ENCODE assay signal across 26 mouse cellular contexts in genomic region chr3:117724521-117724920, GRCm38 (mm10).
DNase-seq lines count a peak whose midpoint lies in the region; ATAC-seq and TF ChIP-seq lines count a peak whose summit lies in the region.
"Had no signal": no experiment of that assay in that cellular context is flagged by ENCODE, and none has a peak within 500 bp of the region (broad histone marks: within the 10 kb centered on the region; RNA-seq: fewer than 3 reads in every experiment).

No protein-coding gene starts in this region.

- DNase-seq in embryonic facial prominence, embryonic 14.5 days (ENCODE audit: low spot score) = peak; percentile 6
- DNase-seq in embryonic facial prominence, embryonic 10.5 days (ENCODE audit: low spot score) = no peak
- peak; percentile 55 for DNase-seq in retina, embryonic 14.5 days (ENCODE audit: low spot score)
- DNase-seq in hindbrain, postnatal 0 days (ENCODE audit: low spot score) = no peak
- DNase-seq in right cerebral cortex, adult 18-20 months = no peak
- DNase-seq: adrenal gland, adult 8-10 months; adrenal gland, postnatal 14 days; adrenal gland, postnatal 36 days; B cell, adult 2 months; cerebellum, adult 18-20 months; cerebellum, adult 8-10 months; cerebellum, adult 9-11 months; cerebellum, postnatal 14 days; cerebellum, postnatal 36 days; embryo, embryonic 11 days had no signal

- 69% methylated on average over 5 of the region's 5 CpGs for WGBS in embryonic facial prominence, embryonic 14.5 days
- 76% methylated on average over 5 of the region's 5 CpGs for WGBS in embryonic facial prominence, embryonic 10.5 days
- WGBS in hindbrain, postnatal 0 days = 61% methylated on average over 5 of the region's 5 CpGs

- ATAC-seq in embryonic facial prominence, embryonic 14.5 days (ENCODE audit: low read depth) = no peak
- no peak for ATAC-seq in hindbrain, postnatal 0 days
- ATAC-seq: activated CD4-positive, CD25-positive, alpha-beta regulatory T cell, adult 4 months; CD4-positive, CD25-positive, alpha-beta regulatory T cell, adult 4 months; forebrain, embryonic 14.5 days; forebrain, embryonic 16.5 days had no signal

- no peaks in the 10 kb centered on the region for H3K4me1 ChIP-seq in embryonic facial prominence, embryonic 14.5 days (ENCODE audit: control insufficient read depth, insufficient read depth, low read length)
- no peaks in the 10 kb centered on the region for H3K4me1 ChIP-seq in embryonic facial prominence, embryonic 10.5 days
- H3K4me1 ChIP-seq in hindbrain, postnatal 0 days (ENCODE audit: insufficient read depth, low read length) = no peaks in the 10 kb centered on the region
- H3K4me1 ChIP-seq: embryonic facial prominence, embryonic 12.5 days; embryonic facial prominence, embryonic 15.5 days had no signal

- no peaks in the 10 kb centered on the region for H3K36me3 ChIP-seq in embryonic facial prominence, embryonic 14.5 days (ENCODE audit: control insufficient read depth, insufficient read depth, low read length)
- H3K36me3 ChIP-seq in embryonic facial prominence, embryonic 10.5 days (replicated peaks) = no peaks in the 10 kb centered on the region
- H3K36me3 ChIP-seq in hindbrain, postnatal 0 days (ENCODE audit: insufficient read depth, low read length) = no peaks in the 10 kb centered on the region
- H3K36me3 ChIP-seq: embryonic facial prominence, embryonic 12.5 days; embryonic facial prominence, embryonic 15.5 days; forebrain, embryonic 10.5 days; forebrain, embryonic 12.5 days; G1E had no signal

- no peak overlapping the region for H3K27ac ChIP-seq in embryonic facial prominence, embryonic 14.5 days (replicated peaks; ENCODE audit: low read depth, low read length)
- H3K27ac ChIP-seq in embryonic facial prominence, embryonic 10.5 days (replicated peaks) = no peak overlapping the region
- no peak overlapping the region for H3K27ac ChIP-seq in hindbrain, postnatal 0 days
- H3K27ac ChIP-seq: embryonic facial prominence, embryonic 12.5 days; embryonic facial prominence, embryonic 15.5 days; forebrain, embryonic 10.5 days; forebrain, embryonic 12.5 days had no signal

- no peak overlapping the region for H3K9ac ChIP-seq in embryonic facial prominence, embryonic 14.5 days (ENCODE audit: low read depth, low read length)
- H3K9ac ChIP-seq in hindbrain, postnatal 0 days (replicated peaks; ENCODE audit: low read length) = no peak overlapping the region
- H3K9ac ChIP-seq: embryonic facial prominence, embryonic 12.5 days; embryonic facial prominence, embryonic 15.5 days; forebrain, embryonic 12.5 days had no signal

- no peak overlapping the region for H3K4me3 ChIP-seq in embryonic facial prominence, embryonic 14.5 days (ENCODE audit: low read depth, low read length)
- no peak overlapping the region for H3K4me3 ChIP-seq in embryonic facial prominence, embryonic 10.5 days
- no peak overlapping the region for H3K4me3 ChIP-seq in hindbrain, postnatal 0 days (ENCODE audit: low read length)
- H3K4me3 ChIP-seq: embryonic facial prominence, embryonic 12.5 days; embryonic facial prominence, embryonic 15.5 days; erythroblast, embryonic 14.5 days; forebrain, embryonic 10.5 days; forebrain, embryonic 12.5 days had no signal

- H3K27me3 ChIP-seq in embryonic facial prominence, embryonic 14.5 days (replicated peaks; ENCODE audit: control insufficient read depth, insufficient read depth, low read length) = no peaks in the 10 kb centered on the region
- no peaks in the 10 kb centered on the region for H3K27me3 ChIP-seq in embryonic facial prominence, embryonic 10.5 days (replicated peaks; ENCODE audit: low read depth, poor library complexity, severe bottlenecking)
- no peaks in the 10 kb centered on the region for H3K27me3 ChIP-seq in hindbrain, postnatal 0 days (ENCODE audit: insufficient read depth, low read length)
- H3K27me3 ChIP-seq: CH12.LX; embryonic facial prominence, embryonic 12.5 days; embryonic facial prominence, embryonic 15.5 days; forebrain, embryonic 12.5 days had no signal

- no peak for TF ChIP-seq CTCF in hindbrain, postnatal 0 days (IDR thresholded peaks at IDR 0.05; ENCODE audit: low read depth)

- no peak overlapping the region for H3K4me2 ChIP-seq in embryonic facial prominence, embryonic 14.5 days (ENCODE audit: low read depth, low read length)
- no peak overlapping the region for H3K4me2 ChIP-seq in hindbrain, postnatal 0 days (ENCODE audit: low read depth, low read length)
- H3K4me2 ChIP-seq: embryonic facial prominence, embryonic 12.5 days; embryonic facial prominence, embryonic 15.5 days; forebrain, embryonic 12.5 days had no signal

- no peaks in the 10 kb centered on the region for H3K9me3 ChIP-seq in embryonic facial prominence, embryonic 14.5 days (ENCODE audit: control insufficient read depth, low read length)
- no peaks in the 10 kb centered on the region for H3K9me3 ChIP-seq in embryonic facial prominence, embryonic 10.5 days
- H3K9me3 ChIP-seq in hindbrain, postnatal 0 days (ENCODE audit: low read length) = no peaks in the 10 kb centered on the region
- H3K9me3 ChIP-seq: embryonic facial prominence, embryonic 12.5 days; embryonic facial prominence, embryonic 15.5 days; forebrain, embryonic 10.5 days; forebrain, embryonic 12.5 days had no signal

Comparison
In these comparisons a context has a peak if more than half of its experiments do, and no peak if none do; other contexts are left out.
1. DNase-seq: peak in embryonic facial prominence, embryonic 14.5 days (single experiment) and retina, embryonic 14.5 days (single experiment); none in embryonic facial prominence, embryonic 10.5 days (single experiment), hindbrain, postnatal 0 days (single experiment) and right cerebral cortex, adult 18-20 months (single experiment).